Mouse (Mus musculus) MEL-GATA-1-ER (cell line): ENCODE measurements around the gene Mcm2.

ENCODE experiments used
- DNase-seq: peaks from one replicate; pipeline ENCODE4 v3.0.0-alpha.2; 2012; ENCODE audit warnings: low read depth; ENCODE audit errors: extremely low read depth

Gene Mcm2

DNA sequence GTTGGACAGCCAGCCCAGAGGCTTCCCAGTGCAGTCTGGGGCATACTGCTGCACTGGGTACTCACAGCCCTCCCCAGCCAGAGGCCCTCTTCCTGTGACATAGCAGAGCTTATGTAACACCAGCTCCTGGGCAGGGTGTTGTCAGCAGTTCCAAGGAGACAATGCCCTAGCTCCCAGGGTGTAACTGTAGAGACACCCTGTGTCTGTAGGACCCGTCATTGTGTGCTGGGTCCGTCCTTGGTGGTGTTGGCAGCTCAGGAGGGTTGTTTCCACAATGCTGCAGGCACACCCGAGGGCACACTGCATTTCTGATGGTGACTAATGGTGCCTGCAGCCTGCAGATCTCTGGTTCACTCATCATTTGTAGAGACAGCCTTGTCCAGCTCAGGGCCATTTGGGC is 28.3 kb upstream of the Mcm2 start:
- no peak for DNase-seq

DNA sequence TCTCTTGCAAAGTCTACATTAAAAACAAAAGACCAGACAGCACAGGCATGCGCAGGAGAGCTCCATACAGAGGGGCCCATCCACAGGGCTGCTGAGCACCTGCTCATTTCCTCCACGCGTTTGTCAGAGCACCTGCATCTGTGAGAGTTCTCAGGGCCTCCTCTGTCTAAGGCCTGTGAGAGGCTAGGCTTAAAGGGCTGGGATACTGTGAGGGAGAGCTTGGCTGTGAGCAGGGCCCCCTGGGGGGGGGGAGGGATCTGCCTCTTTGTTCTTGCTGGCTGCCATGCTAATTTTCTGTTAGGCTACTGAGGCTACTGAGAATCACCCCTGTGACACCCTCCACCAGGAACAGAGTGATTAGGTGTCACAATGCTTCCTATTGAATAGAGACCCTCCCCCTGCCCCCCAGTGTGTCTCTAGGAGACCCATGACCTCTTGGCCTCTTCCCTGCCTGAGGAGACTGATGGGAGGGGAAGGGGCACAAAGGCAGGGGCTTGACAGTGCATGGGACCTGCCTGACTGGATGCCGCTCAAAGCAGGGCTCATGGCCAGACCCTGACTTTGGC is 27.1 kb upstream of the Mcm2 start:
- DNase-seq, result no peak

DNA sequence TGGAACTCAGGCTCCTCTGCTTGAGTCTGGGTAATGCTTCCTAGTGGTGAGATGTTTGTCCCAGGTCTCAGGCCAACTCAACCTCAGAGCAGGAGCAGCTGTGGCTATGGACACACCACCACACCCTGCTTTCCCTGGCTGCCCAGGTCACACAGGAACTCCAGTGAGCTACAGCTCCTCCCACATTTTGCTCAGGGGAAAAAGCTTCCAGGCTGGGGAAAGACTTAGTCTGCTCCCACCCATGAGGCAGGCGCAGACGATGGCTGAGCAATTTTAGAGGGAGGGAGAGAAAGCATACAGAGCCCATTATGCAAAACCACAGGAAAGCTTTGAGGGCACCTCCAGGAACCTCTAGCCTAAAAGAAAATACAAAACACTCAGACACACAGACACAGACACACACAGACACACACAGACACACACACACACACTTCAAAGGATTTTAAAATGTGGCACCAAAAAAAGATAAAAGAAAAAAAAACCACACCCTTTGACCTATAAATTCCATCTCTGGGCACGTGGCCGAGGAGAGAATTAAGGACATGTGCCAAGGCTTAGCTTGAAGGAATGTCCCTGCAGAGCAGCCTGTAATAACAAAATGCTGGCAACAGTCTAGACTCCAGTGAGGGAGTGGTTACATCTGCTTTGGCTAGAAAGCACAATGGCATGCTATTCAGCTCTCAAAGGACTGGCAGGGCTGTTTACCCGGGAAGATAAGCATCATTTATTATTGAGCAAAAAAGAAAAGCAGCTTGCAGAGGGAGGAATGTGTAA is 26.1 kb upstream of the Mcm2 start:
- no peak for DNase-seq

DNA sequence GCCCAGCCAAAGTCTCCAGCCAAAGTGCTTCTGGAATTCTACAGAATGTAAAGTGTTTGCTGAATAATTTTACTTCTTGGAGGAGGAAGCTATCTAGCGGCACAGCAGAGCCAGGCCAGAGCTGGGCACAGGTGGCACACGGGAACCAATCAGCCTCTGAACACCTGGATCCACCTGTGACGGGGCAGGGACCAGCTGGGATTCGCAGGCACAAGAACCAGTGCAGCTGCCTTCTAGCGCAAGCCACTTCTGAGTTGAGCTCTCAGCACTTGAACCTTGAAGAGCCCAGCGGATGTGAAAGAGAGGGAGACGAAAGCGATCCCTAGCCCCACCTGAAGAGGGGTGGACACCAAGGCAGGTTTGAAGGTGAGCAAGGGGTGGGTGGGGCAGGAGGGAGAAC is 20.2 kb upstream of the Mcm2 start:
- DNase-seq, result no peak

DNA sequence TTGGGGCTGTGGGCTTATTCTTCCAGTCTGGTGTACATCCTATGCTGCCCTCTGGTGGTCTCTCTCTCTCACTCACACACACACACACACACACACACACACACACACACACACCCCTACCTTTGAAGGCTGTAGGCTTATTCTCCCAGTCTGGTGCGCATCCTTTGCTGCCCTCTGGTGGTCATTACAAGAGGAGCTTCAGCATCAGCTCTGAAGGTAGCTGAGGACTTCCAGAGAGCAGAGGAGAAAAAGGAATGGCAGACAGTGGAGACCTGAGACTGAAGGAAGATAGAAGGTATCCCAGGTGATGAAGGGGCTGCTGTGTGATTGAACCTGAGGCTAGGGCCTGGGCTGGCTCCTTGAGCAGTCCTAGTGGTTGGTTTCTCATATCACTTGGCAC is 17.6 kb upstream of the Mcm2 start:
- DNase-seq, result peak; percentile 61

DNA sequence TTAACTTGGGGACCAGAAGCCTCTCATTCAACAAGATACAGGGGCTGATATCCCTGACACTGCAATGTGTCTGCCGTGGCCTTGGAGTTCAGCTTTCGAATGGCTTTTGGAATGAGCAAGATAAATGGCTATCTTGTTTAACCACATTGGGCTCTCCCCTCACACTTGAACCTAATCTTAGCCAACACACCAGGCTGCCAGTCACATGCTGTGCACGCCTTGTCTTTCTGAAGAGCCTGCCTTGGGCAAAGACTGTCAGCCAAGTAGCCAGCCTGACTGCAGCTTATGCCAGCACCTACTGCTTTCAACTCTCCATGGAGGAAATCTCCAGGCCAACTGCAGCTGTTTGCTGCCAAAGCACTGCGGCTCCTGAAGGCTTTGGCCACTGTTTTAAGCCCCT is 16.9 kb upstream of the Mcm2 start:
- peak; percentile 96 for DNase-seq

DNA sequence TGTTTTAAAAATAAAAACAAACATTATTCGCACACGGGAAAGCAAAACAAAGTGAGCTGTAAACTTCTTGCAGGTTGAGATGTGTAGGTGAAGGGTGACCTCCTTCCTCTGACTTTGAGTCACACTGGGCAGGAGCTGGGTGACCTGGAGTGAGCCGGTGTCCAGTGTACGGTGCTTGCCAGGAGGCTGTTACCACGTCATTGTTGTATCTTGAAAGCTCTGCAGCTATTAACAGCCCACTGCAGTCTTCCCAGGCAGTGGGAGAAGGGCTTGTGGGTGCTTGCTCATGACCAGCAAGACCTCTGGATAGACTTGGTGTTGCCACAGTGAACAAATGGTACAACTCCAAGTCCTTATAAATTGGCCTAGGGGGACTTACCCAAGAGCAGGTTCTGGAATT is 16.2 kb upstream of the Mcm2 start:
- DNase-seq, result no peak

DNA sequence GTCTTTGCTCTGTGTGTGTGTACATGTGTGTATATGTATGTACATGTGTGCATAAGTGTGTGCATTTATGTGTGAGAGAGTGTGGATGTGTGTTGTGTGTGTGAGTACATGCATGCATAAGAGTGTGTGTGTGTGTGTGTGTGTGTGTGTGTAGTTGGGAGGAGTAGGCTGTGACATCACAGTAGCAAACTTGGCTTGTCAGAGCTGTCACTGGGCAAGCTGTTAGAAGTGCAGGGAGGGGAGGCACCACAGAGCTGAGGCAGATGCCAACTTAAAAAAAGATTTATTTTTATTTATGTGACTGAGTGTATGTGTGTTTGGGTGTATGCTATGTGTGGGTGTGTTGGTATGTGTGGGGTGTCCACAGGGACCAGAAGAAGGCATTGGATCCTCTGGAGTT is 14.9 kb upstream of the Mcm2 start:
- DNase-seq, result no peak

DNA sequence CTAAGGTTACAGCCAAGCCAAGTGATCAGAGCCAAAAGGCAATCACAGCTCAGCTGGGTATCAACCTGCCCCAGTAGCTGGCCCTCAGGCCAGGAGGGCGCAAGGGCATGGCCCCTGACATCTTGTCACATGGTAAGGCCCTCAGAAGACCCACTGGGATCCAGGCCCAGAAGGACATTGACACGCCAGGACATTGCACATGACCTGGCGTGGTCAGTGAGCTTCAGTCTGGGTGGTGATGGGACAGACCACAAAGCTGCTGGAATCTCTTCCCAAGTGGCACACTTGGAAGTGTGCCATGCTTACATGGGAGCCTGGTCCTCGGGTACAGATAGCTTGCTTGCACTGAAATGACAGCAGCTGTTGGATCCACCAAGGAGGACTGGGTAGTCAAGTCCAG is 14.4 kb upstream of the Mcm2 start:
- no peak for DNase-seq

DNA sequence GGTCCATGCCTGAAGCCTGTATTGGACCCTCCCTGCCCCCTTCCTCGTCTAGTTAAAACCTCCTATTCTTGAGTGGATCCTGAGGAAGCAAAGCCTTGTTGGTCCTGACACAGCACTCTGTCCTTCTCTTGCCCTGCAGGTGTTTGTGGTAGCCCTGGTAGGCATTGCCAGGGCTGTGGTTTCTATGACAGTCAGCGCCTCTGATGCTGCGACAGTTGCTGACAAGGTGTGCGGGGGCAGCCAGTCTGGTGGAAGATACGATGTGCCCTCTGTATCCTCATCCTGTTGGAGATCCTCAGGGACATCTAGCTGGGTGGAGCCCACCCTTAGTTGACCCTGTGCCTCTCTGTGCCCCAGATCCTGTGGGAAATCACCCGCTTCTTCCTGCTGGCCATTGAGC is 10.6 kb upstream of the Mcm2 start:
- DNase-seq, result no peak

DNA sequence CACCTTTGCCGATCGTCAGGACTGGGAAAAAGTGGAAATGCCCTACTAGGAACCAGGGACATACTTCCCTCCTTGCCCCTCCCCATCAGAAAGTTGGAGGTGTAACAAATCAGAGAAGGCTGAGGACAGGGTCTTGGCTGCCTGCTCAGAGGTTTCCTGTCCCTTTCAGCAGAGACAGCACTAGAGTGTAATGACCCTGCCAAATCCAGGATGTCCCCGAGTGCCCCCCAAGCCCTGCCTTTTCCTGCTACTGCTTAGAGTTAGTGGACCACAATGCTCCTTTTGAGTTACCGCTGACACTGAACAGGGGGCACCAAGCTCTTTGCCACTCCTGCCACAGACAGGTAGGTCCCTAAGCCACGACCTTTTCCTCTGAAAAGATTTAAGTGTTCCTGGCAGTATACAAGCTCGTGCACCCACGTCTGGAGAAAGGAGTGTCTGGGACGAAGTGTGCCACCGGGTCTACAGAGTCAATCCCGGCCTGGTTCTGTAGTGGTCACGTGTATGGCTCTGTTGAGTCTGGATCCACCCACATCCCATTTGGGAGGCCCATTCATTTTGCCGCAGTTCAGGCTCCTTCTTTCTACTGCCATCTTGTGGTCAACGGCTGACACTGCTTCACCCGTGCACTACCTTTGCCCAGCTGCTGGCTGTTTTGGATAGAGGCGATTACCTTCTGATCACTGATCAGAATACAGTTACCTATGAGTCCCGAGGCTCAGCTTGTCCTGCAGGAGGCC is 8.0 kb upstream of the Mcm2 start:
- DNase-seq, result peak; percentile 36

DNA sequence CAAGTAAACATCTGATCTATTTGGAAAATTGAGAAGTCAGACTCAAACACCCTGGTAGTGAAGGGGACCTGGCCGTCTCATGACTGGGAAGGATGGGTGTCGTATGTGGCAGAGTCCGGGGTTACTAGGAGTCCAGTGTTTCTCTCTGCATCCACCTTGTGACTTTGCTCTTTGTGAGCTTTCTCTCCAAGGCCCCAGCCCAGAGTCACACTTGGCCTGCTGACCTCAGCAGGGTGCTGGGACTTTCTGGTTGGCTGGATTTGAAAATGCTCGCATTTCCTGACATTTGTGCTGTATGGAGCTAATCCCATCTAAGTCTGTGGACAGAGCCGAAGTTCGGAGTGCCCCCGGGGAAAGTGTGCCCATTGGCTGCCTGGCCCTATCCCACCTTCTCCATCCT is 6.5 kb upstream of the Mcm2 start:
- no peak for DNase-seq

DNA sequence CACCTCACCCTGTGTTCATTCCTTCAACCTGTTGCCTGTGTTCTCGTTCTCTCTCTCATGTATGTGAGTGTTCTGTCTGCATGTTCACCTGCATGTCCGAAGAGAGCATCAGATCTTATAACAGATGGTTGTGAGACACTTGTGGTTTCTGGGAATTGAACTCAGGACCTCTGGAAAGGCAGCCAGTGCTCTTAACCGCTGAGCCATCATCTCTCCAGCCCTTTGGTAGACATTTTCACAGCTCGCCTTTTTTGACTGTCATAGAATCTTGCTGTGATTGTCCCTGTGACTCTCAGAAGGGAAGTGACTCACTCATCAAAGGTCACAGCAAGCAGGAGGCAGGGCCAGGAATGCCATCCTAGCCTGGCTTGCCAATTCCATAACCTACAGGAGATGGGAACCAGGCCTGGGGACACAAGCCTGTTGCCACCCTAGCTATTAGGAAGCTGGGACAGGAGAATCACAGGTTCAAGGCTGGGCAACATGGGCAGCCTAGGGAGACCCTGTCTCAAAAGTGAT is 5.9 kb upstream of the Mcm2 start:
- DNase-seq, result no peak

DNA sequence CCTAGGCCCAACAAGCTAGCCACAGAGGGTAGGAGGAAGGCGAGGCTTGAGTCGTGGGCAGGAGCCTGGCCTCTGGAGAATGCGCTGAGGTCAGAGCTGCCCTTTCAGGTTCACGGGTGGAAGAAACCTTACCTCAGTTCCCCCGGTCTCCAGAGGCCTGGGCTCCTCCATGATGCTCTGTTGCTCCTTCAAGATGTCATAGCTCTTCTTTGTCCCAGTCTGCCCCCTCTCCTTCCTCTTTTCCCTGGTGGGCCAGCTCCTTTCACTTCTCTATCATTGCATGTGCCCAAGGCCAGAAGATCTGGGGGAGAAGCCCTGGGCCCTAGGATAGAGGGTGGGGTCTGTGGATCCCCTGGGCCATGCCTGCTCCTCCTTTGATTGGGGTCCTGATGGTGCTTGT is 5.1 kb upstream of the Mcm2 start:
- no peak for DNase-seq

DNA sequence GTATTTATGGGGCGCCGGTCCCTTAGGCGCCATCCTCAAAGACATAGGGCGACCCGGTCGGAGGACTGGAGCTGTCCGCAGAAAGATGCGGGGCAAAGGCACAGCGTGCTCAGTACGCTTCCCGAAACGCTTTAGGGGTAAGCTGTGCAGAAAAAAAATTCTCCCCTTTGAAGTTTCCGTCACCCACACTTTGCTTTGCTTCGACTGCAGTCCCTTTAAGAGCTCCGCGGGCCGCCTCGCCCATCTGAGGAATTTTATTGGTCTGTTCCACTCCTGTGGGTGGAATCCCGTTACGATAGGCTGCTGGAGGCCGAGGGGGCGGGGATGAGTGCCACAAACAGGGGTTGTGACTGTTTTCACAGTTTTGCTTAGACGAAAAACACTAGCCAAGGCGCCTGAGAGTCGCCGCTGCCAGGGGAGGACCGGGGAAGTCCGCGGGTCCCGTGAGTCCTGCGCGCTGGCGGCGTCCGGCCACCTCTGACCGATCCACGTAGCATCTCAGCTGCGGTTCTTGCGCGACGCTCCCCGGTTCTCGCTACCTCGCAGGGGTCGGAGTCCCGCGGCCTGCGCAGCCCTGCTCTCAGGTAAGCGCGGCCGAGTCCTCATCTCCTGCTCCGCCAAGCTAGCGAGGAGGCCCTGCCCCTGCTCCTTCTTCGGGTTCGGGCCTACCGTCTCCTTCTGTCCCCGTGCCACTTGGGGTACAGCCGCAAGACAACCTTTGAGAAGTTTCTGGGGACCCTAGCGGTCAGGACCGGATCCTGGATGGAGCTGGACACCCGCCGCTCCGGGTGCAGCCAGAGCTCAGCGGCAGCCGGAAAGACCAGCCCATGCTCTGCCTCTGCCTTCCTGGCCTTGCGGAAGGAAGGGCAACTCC is 3.6 kb upstream of the Mcm2 start, which contains the start of gene Tpra1:
TSS of gene Tpra1 (plus strand) at position 305 of the 874 bp plus-strand sequence.
- peak; percentile 98 for DNase-seq

DNA sequence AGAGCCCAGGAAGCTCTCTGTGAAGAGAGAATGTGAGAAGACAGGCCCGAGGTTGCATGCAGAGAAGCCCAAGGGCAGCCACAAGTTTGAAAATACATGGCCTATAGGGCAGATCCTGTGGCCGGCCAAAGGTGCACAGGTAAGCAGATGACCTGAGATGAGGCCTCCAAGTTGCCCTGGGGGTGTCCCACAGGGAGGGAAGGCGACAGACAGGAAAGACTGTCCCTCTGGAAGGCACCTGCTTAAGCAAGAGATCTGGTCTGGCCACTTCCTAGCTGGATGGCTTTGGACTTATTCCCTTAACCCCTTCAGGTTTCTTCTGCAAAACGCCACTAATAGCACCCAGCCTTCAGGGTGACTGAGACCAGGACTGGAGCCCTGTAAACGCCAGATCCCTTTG is 2.9 kb upstream of the Mcm2 start:
- no peak for DNase-seq

DNA sequence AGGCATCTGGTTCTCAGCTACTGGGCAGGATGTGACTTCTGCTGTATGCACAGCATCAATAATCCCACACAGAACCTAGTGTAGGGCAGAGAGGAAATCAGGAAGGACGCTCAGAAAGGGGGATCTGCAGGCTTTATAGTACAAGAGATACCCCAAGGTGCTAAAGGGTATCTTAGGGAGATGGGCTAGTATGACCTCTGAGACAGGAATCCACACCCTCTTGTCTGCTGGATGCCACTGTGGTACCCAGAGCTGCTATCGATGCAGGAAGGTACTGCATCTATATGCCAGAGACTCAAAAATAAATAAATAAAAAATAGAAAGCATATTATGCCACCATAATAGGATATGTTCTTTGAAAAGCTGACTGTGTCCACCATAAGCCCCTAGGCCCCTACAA is 1.0 kb upstream of the Mcm2 start:
- no peak for DNase-seq

DNA sequence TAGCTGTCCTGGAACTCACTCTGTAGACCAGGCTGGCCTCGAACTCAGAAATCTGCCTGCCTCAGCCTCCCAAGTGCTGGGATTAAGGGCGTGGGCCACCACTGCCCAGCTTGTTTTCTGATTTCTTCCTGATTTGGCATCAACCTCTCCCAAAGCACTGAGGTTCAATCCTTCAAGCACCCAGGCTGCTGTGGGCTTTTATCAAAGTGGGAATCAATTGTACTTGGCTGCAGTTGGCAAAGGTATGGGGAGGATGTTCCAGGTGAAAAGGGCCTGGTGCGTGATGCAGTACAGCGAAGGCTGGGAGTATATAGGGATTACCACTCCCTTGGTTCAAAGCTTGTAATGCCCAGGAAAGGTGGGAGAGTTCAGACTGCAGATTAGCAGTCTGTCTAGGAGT is 506 bp upstream of the Mcm2 start:
- DNase-seq, result no peak

DNA sequence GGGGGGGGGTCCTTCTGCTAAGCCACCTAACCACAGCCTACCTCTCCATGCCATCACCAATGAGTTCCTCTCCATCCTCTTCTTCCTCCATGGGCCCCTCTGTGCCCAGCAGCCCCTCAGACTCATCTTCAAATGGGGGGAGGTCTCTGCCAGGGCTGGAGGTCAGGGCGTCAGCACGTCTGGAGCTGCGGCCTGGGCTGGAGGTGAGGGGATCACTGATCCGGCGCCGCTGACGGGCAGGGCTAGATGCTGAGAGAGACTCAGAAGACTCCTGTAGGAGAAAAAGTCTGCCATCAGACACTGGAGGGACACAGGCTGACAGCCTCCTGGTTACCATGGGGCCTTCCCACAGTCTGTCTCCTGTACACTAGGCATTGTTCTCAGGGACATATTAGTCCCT is 1.3 kb downstream of the Mcm2 start:
- no peak for DNase-seq

DNA sequence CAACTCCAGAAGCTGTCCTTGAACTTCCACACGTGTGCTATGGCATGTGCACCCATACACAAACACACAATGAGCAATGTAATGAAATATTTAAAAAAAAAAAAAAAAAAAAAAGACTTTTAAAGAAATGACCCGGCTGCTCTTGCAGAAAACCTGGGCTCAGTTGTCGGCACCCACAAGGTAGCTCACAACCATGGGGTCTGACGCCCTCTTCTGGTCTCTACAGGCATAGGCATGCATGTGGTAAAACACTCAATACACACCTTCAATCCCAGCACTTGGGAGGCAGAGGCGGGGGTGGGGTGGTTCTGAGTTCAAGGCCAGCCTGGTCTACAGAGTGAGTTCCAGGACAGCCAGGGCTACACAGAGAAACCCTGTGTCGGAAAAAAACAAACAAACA is 2.6 kb downstream of the Mcm2 start:
- DNase-seq, result no peak

DNA sequence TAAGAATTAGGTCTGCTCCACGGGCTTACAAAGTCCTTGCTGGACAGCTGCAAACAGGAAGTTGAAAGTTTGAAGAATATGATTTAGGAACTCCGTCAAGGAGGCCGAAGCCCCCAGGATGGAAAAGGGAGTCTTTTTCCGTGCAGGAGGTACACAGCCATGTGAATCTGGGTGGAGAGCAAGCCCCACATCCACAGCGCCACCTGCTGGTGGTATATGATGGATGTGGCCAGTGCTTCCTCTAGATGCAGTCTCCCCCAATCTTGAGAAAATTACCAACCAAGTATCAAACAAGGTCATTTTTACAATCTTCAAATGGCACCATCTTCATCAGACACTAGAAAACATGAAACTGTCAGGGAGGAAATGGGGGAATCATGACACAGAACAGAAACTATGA is 5.0 kb downstream of the Mcm2 start:
- DNase-seq, result peak; percentile 30

DNA sequence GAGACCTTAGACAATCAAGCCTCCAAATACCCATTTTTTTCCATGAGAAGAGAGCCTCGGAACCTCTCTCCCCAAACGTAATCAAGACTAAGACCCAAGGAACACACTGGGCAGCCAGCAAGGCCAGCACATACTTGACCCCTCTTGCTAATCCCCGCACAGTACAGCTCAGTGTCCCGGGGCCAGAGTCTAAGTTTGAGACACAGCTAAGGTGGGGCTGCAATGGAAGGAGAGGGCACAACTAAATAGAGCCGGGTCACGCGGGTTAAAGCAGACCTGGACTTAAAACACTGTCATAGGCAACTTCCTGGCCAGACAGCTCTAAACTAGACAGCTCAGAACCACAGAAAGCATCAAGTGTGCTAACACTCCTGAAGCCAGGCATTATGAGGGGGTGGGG is 7.7 kb downstream of the Mcm2 start:
- DNase-seq, result no peak
